Mouse (Mus musculus) erythroblast, embryonic 14.5 days (primary cell): Measurements from ENCODE around the gene Olfr292.

Source experiments
- GATA1 ChIP-seq: IDR thresholded peaks from 2 replicates; pipeline ENCODE4 v1.6.1; 2012; ENCODE audit warnings: low read length, inconsistent platforms, mixed read lengths
- TAL1 ChIP-seq: IDR thresholded peaks from 3 replicates; pipeline ENCODE4 v1.6.1; 2012; ENCODE audit warnings: low read length, inconsistent platforms, mixed read lengths

GRCm38 (mm10) chr7:86688030-86688429 lies at the start of gene Olfr292:
- TF ChIP-seq TAL1 = no peak
- TF ChIP-seq GATA1 = no peak
